Mouse (Mus musculus) heart, embryonic 16.5 days (tissue): ENCODE results near the gene Aasdh. TPM values are rescaled to one million over a fixed set of nuclear protein-coding genes. Genes with fewer than 3 reads are reported as not detected.
A peak's percentile ranks its signal among the peaks of the same experiment; 100 is the strongest.

Experiments used
- ATAC-seq: fragments of 200-750 bp; cut with Nextera tagmentation; replicated peaks from 2 replicates; pipeline ENCODE4 v1.8.0; 2017; ENCODE audit warnings: moderate number of reproducible peaks; ENCODE audit not compliant: insufficient read depth, low FRiP score; ENCODE audit errors: extremely low read depth
- H3K27ac ChIP-seq: fragments of 300-500 bp; sonication (generic); 2 replicates; pipeline ENCODE4 v1.5.1; 2014; ENCODE audit warnings: mild to moderate bottlenecking, low read length, control low read depth, moderate library complexity
- H3K27me3 ChIP-seq: fragments of 300-500 bp; sonication (generic); 2 replicates; pipeline ENCODE4 v1.6.1; 2014; ENCODE audit warnings: low read length, mixed read lengths; ENCODE audit not compliant: control insufficient read depth, insufficient read depth
- H3K36me3 ChIP-seq: fragments of 300-500 bp; sonication (generic); 2 replicates; pipeline ENCODE4 v1.6.1; 2014; ENCODE audit not compliant: control insufficient read depth, insufficient read depth
- H3K4me1 ChIP-seq: fragments of 300-500 bp; sonication (generic); 2 replicates; pipeline ENCODE4 v1.6.1; 2014; ENCODE audit warnings: low read length, mixed read lengths; ENCODE audit not compliant: control insufficient read depth, insufficient read depth
- H3K4me2 ChIP-seq: fragments of 300-500 bp; sonication (generic); 2 replicates; pipeline ENCODE4 v1.6.1; 2014; ENCODE audit warnings: low read depth, mild to moderate bottlenecking, control low read depth, low read length
- H3K4me3 ChIP-seq: fragments of 300-500 bp; sonication (generic); 2 replicates; pipeline ENCODE4 v1.5.1; 2014; ENCODE audit warnings: mild to moderate bottlenecking, control low read depth, low read length
- H3K9ac ChIP-seq: fragments of 300-500 bp; sonication (generic); 2 replicates; pipeline ENCODE4 v1.6.1; 2014; ENCODE audit warnings: low read length, control low read depth
- H3K9me3 ChIP-seq: fragments of 300-500 bp; sonication (generic); replicated peaks from 2 replicates; pipeline ENCODE4 v1.6.1; 2016; ENCODE audit warnings: low read length; ENCODE audit not compliant: control insufficient read depth
- WGBS: fragments of 180-500 bp; shearing (Covaris S2); extraction: QIAGEN DNeasy Blood & Tissue Kit; methylation state at CpG from one replicate; pipeline ENCODE4 v1.1.7; 2014; 5-methylcytosine and 5-hydroxymethylcytosine counted together
- polyA plus RNA-seq: library from polyadenylated mRNA; unstranded; fragments of >200 nt; fragmentation: Nextera tagmentation; extraction: Ambion mirVana; gene quantifications from 2 replicates; pipeline ENCODE4 v1.2.1, GENCODE M21; 2015

The Aasdh gene
- polyA plus RNA-seq, 1 experiment from 2014 or later = 22.3 TPM

- Histone ChIP-seq H3K4me2 (no peak overlapping the region), H3K27me3 (no peaks in the 10 kb centered on the region), H3K4me1 (no peaks in the 10 kb centered on the region), H3K9ac (no peak overlapping the region), H3K27ac (no peak overlapping the region), H3K4me3 (no peak overlapping the region), H3K36me3 (peaks cover 32% of the 10 kb centered on the region), H3K9me3 (no peaks in the 10 kb centered on the region)
- ATAC-seq = no peak
- WGBS = 97% methylated on average over 2 of the region's 2 CpGs
Measured at GRCm38 (mm10) chr5:76887011-76887410, 18.3 kb downstream of the Aasdh start.

GRCm38 (mm10) chr5:76884107-76884506 is 21.2 kb downstream of the Aasdh start:
- Histone ChIP-seq H3K36me3 (peaks cover 25% of the 10 kb centered on the region), H3K9ac (no peak overlapping the region), H3K9me3 (no peaks in the 10 kb centered on the region), H3K4me3 (no peak overlapping the region), H3K4me2 (no peak overlapping the region), H3K27me3 (no peaks in the 10 kb centered on the region), H3K27ac (no peak overlapping the region), H3K4me1 (no peaks in the 10 kb centered on the region)
- WGBS = 88% methylated on average over 1 of the region's 1 CpGs
- ATAC-seq = no peak

- peak overlapping the region; percentile 72; the same call in 1 of the 2 replicates for H3K27ac ChIP-seq
- H3K36me3 ChIP-seq = peaks cover 3% of the 10 kb centered on the region
- H3K4me2 ChIP-seq = peak overlapping the region; percentile 42
- H3K9ac ChIP-seq = no peak overlapping the region
- no peaks in the 10 kb centered on the region for H3K27me3 ChIP-seq
- ATAC-seq = peak; percentile 83
- H3K9me3 ChIP-seq = no peaks in the 10 kb centered on the region
- 66% methylated on average over 25 of the region's 25 CpGs for WGBS
- H3K4me1 ChIP-seq = no peaks in the 10 kb centered on the region
- peak overlapping the region; percentile 22 for H3K4me3 ChIP-seq
Measured at GRCm38 (mm10) chr5:76876106-76876758, 29.1 kb downstream of the Aasdh start.

GRCm38 (mm10) chr5:76869553-76869952 is 35.8 kb downstream of the Aasdh start:
- H3K9me3 ChIP-seq = no peaks in the 10 kb centered on the region
- H3K4me3 ChIP-seq = peak overlapping the region; percentile 51
- H3K36me3 ChIP-seq = no peaks in the 10 kb centered on the region; the same call in 1 of the 2 replicates
- ATAC-seq = no peak
- 63% methylated on average over 6 of the region's 6 CpGs for WGBS
- H3K9ac ChIP-seq = no peak overlapping the region; the same call in 1 of the 2 replicates
- no peak overlapping the region for H3K27ac ChIP-seq
- no peaks in the 10 kb centered on the region for H3K27me3 ChIP-seq
- H3K4me2 ChIP-seq = peak overlapping the region; percentile 71
- peaks cover 21% of the 10 kb centered on the region for H3K4me1 ChIP-seq

GRCm38 (mm10) chr5:76868693-76869286 is 36.5 kb downstream of the Aasdh start:
- no peak overlapping the region for H3K27ac ChIP-seq
- peak overlapping the region; percentile 71 for H3K4me2 ChIP-seq
- H3K9me3 ChIP-seq = no peaks in the 10 kb centered on the region
- peak overlapping the region; percentile 51 for H3K4me3 ChIP-seq
- H3K4me1 ChIP-seq = peaks cover 21% of the 10 kb centered on the region
- WGBS = 37% methylated on average over 16 of the region's 16 CpGs
- no peaks in the 10 kb centered on the region for H3K27me3 ChIP-seq
- peak; percentile 74 for ATAC-seq
- no peaks in the 10 kb centered on the region; the same call in 1 of the 2 replicates for H3K36me3 ChIP-seq
- peak overlapping the region; percentile 62 for H3K9ac ChIP-seq

GRCm38 (mm10) chr5:76866819-76867218 is 38.5 kb downstream of the Aasdh start:
- Histone ChIP-seq H3K4me3 (no peak overlapping the region), H3K9ac (no peak overlapping the region), H3K27me3 (no peaks in the 10 kb centered on the region), H3K36me3 (no peaks in the 10 kb centered on the region; the same call in 1 of the 2 replicates), H3K4me1 (peaks cover 24% of the 10 kb centered on the region), H3K27ac (no peak overlapping the region), H3K9me3 (no peaks in the 10 kb centered on the region), H3K4me2 (no peak overlapping the region)
- 79% methylated on average over 8 of the region's 8 CpGs for WGBS
- ATAC-seq = no peak

- H3K9ac ChIP-seq = peak overlapping the region; percentile 82
- ATAC-seq = peak; percentile 65
Measured at GRCm38 (mm10) chr5:76858444-76858843, 46.9 kb downstream of the Aasdh start.

GRCm38 (mm10) chr5:76857103-76858015 is 48.0 kb downstream of the Aasdh start:
- peak overlapping the region; percentile 83 for H3K27ac ChIP-seq
- peaks cover 26% of the 10 kb centered on the region for H3K4me1 ChIP-seq
- H3K9ac ChIP-seq = peak overlapping the region; percentile 82
- no peaks in the 10 kb centered on the region for H3K9me3 ChIP-seq
- ATAC-seq = 0 out of 2 replicates have a peak, but pooled peaks have one; percentile 16
- H3K4me2 ChIP-seq = peak overlapping the region; percentile 98
- peak overlapping the region; percentile 73 for H3K4me3 ChIP-seq
- peaks cover 14% of the 10 kb centered on the region; the same call in 1 of the 2 replicates for H3K27me3 ChIP-seq
- H3K36me3 ChIP-seq = no peaks in the 10 kb centered on the region
- WGBS = 7% methylated on average over 62 of the region's 62 CpGs

More at GRCm38 (mm10) chr5:76858444-76858843, 46.9 kb downstream of the Aasdh start:
- Histone ChIP-seq H3K9me3 (no peaks in the 10 kb centered on the region), H3K27ac (peak overlapping the region; percentile 83), H3K4me2 (peak overlapping the region; percentile 98), H3K36me3 (no peaks in the 10 kb centered on the region), H3K27me3 (peaks cover 14% of the 10 kb centered on the region; the same call in 1 of the 2 replicates), H3K4me3 (peak overlapping the region; percentile 73), H3K4me1 (peaks cover 30% of the 10 kb centered on the region)
- WGBS = 39% methylated on average over 13 of the region's 13 CpGs
